Mouse (Mus musculus) forebrain, embryonic 14.5 days (tissue): ENCODE measurements at regions not wholly inside any gene's neighbourhood (a gene's known extent, or its start where the extent isn't known, plus 50 kb on each side); places are given as distances from the start of the nearest gene placed in this dataset.

Experiments
- ATAC-seq: fragments of 200-750 bp; cut with Nextera tagmentation; 2 replicates; pipeline ENCODE4 v1.8.0; 2017; ENCODE audit warnings: mild to moderate bottlenecking, moderate library complexity
- DNase-seq: peaks from one replicate; pipeline ENCODE4 v3.0.0-alpha.2; 2015; ENCODE audit warnings: low spot score
- H3K27ac ChIP-seq: fragments of 300-500 bp; sonication (generic); 2 replicates; pipeline ENCODE4 v1.5.1; 2014; ENCODE audit warnings: low read depth, mild to moderate bottlenecking, control low read depth, low read length, moderate library complexity
- H3K27me3 ChIP-seq: fragments of 300-500 bp; sonication (generic); replicated peaks from 2 replicates; pipeline ENCODE4 v1.6.1; 2014; ENCODE audit warnings: low read length, control low read depth, mixed read lengths; ENCODE audit not compliant: control insufficient read depth, insufficient read depth
- H3K36me3 ChIP-seq: fragments of 300-500 bp; sonication (generic); 2 replicates; pipeline ENCODE4 v1.6.1; 2014; ENCODE audit warnings: low read length, control low read depth; ENCODE audit not compliant: control insufficient read depth, insufficient read depth
- H3K4me1 ChIP-seq: fragments of 300-500 bp; sonication (generic); 2 replicates; pipeline ENCODE4 v1.6.1; 2014; ENCODE audit warnings: antibody characterized with exemption, low read length, control low read depth; ENCODE audit not compliant: control insufficient read depth, insufficient read depth
- H3K4me2 ChIP-seq: fragments of 300-500 bp; sonication (generic); 2 replicates; pipeline ENCODE4 v1.6.1; 2014; ENCODE audit warnings: mild to moderate bottlenecking, control low read depth, low read length
- H3K4me3 ChIP-seq: fragments of 300-500 bp; sonication (generic); 2 replicates; pipeline ENCODE4 v1.5.1; 2014; ENCODE audit warnings: low read depth, low read length, control low read depth
- H3K9ac ChIP-seq: fragments of 300-500 bp; sonication (generic); 2 replicates; pipeline ENCODE4 v1.6.1; 2014; ENCODE audit warnings: mild to moderate bottlenecking, low read length, control low read depth, moderate library complexity
- H3K9me3 ChIP-seq: fragments of 300-500 bp; sonication (generic); replicated peaks from 2 replicates; pipeline ENCODE4 v1.6.1; 2016; ENCODE audit warnings: low read length, control low read depth, mixed read lengths; ENCODE audit not compliant: control insufficient read depth
- WGBS: fragments of 180-500 bp; shearing (Covaris S2); extraction: QIAGEN DNeasy Blood & Tissue Kit; methylation state at CpG from one replicate; pipeline ENCODE4 v1.1.7; 2014; 5-methylcytosine and 5-hydroxymethylcytosine counted together

DNA sequence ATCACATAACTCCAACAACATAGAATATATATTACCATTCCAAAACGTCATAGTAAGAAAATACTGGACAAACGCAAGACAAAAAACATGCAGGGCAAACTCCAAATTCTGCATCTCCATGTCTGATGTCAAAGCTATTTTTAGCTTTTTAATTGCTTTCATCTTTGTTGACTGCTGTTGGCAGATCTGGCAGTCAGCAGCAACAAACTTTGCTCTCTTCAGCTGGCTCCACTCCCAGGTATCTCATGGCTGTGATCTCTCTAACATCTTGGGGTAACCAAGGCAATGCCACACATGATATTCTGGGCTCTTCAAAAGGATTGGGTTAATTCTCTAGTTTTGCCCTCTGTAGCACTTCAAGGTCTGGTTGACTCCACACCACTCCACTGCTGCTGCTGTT is 128.9 kb upstream of the Fst start:
- DNase-seq = peak; percentile 11
- Histone ChIP-seq H3K9me3 (no peaks in the 10 kb centered on the region), H3K4me2 (no peak overlapping the region), H3K36me3 (no peaks in the 10 kb centered on the region), H3K9ac (no peak overlapping the region), H3K4me3 (no peak overlapping the region), H3K27me3 (no peaks in the 10 kb centered on the region), H3K4me1 (no peaks in the 10 kb centered on the region), H3K27ac (no peak overlapping the region)
- no peak for ATAC-seq
- 88% methylated on average over 2 of the region's 2 CpGs for WGBS

- H3K9ac ChIP-seq = no peak overlapping the region
- no peak for ATAC-seq
- no peak overlapping the region for H3K4me2 ChIP-seq
- H3K27ac ChIP-seq = no peak overlapping the region
- no peaks in the 10 kb centered on the region for H3K27me3 ChIP-seq
- H3K4me1 ChIP-seq = no peaks in the 10 kb centered on the region
- H3K9me3 ChIP-seq = no peaks in the 10 kb centered on the region
- WGBS = 80% methylated on average over 13 of the region's 13 CpGs
- DNase-seq = no peak
- H3K4me3 ChIP-seq = no peak overlapping the region
- no peaks in the 10 kb centered on the region for H3K36me3 ChIP-seq
These were observed 144.6 kb upstream of the Fst start for GRCm38 (mm10) chr13:114603341-114603740.

- no peaks in the 10 kb centered on the region for H3K27me3 ChIP-seq
- H3K4me2 ChIP-seq = no peak overlapping the region
- 72% methylated on average over 11 of the region's 11 CpGs for WGBS
- ATAC-seq (no peak), DNase-seq (peak; percentile 38)
- H3K36me3 ChIP-seq = no peaks in the 10 kb centered on the region
- H3K9ac ChIP-seq = no peak overlapping the region
- no peak overlapping the region for H3K27ac ChIP-seq
- H3K4me1 ChIP-seq = no peaks in the 10 kb centered on the region
- no peaks in the 10 kb centered on the region for H3K9me3 ChIP-seq
- no peak overlapping the region for H3K4me3 ChIP-seq
These were observed 145.4 kb upstream of the Fst start for GRCm38 (mm10) chr13:114604037-114604694.

- 92% methylated on average over 1 of the region's 1 CpGs for WGBS
These were observed 155.2 kb upstream of the Fst start for GRCm38 (mm10) chr13:114613909-114614308.

DNA sequence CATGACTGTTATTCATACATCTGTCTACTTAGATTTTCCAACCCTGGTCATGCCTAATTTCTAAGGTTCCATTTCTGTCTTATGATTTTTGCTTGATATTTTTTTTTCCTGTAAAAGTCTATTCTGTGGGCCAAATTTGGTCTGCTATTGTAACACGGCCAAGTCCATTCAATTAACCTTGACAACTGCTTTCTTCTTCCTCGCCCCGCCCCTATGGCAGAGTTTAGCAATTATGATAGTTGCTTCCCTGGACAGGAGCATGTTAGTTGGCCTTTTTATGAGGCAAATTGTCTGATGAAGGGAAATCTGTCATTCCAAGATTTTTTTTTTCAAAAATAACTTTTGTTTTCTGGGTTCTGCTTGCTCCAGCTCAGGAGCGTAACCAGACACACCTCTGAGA is 160.7 kb upstream of the Fst start:
- DNase-seq = no peak
- no peaks in the 10 kb centered on the region for H3K36me3 ChIP-seq
- H3K27me3 ChIP-seq = no peaks in the 10 kb centered on the region
- no peak overlapping the region for H3K4me2 ChIP-seq
- no peak for ATAC-seq
- 90% methylated on average over 4 of the region's 4 CpGs for WGBS
- no peak overlapping the region for H3K4me3 ChIP-seq
- H3K9me3 ChIP-seq = no peaks in the 10 kb centered on the region
- no peak overlapping the region for H3K9ac ChIP-seq
- H3K4me1 ChIP-seq = no peaks in the 10 kb centered on the region
- no peak overlapping the region for H3K27ac ChIP-seq

More at GRCm38 (mm10) chr13:114613909-114614308, 155.2 kb upstream of the Fst start:
- Histone ChIP-seq H3K4me3 (no peak overlapping the region), H3K9ac (no peak overlapping the region), H3K9me3 (no peaks in the 10 kb centered on the region), H3K27me3 (no peaks in the 10 kb centered on the region), H3K4me1 (no peaks in the 10 kb centered on the region), H3K36me3 (no peaks in the 10 kb centered on the region), H3K4me2 (no peak overlapping the region), H3K27ac (no peak overlapping the region)
- no peak for ATAC-seq
- no peak for DNase-seq

GRCm38 (mm10) chr13:114636731-114637130 is 178.0 kb upstream of the Fst start:
- H3K4me1 ChIP-seq = no peaks in the 10 kb centered on the region
- no peak overlapping the region for H3K27ac ChIP-seq
- H3K27me3 ChIP-seq = no peaks in the 10 kb centered on the region
- no peak for DNase-seq
- H3K9me3 ChIP-seq = no peaks in the 10 kb centered on the region
- H3K4me3 ChIP-seq = no peak overlapping the region
- H3K9ac ChIP-seq = no peak overlapping the region
- 97% methylated on average over 4 of the region's 4 CpGs for WGBS
- ATAC-seq = no peak
- no peaks in the 10 kb centered on the region for H3K36me3 ChIP-seq
- H3K4me2 ChIP-seq = no peak overlapping the region

DNA sequence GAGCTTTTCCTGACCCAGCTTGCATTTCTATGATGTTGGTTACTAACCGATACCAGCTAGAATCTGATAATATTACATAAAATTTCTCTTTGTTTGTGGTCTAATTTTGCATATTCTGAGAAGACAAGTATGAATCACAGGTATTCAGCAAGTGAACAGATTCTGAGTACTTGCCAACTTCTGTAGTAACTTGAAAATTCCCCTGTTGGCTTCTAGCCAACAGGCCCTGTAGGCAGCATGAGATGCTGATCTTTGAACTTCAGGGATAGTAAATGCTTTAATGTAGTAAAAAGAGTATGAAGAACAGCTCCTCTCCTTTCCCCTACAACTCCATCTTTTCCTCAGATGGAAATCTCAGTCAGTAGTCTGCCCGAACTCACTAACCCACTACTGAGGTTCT is 178.5 kb upstream of the Mocs2 start:
- no peaks in the 10 kb centered on the region for H3K36me3 ChIP-seq
- no peaks in the 10 kb centered on the region for H3K9me3 ChIP-seq
- ATAC-seq (no peak), DNase-seq (no peak)
- H3K27me3 ChIP-seq = no peaks in the 10 kb centered on the region
- H3K4me3 ChIP-seq = no peak overlapping the region
- H3K27ac ChIP-seq = no peak overlapping the region
- no peak overlapping the region for H3K9ac ChIP-seq
- H3K4me2 ChIP-seq = no peak overlapping the region
- no peaks in the 10 kb centered on the region for H3K4me1 ChIP-seq
- 97% methylated on average over 2 of the region's 2 CpGs for WGBS

DNA sequence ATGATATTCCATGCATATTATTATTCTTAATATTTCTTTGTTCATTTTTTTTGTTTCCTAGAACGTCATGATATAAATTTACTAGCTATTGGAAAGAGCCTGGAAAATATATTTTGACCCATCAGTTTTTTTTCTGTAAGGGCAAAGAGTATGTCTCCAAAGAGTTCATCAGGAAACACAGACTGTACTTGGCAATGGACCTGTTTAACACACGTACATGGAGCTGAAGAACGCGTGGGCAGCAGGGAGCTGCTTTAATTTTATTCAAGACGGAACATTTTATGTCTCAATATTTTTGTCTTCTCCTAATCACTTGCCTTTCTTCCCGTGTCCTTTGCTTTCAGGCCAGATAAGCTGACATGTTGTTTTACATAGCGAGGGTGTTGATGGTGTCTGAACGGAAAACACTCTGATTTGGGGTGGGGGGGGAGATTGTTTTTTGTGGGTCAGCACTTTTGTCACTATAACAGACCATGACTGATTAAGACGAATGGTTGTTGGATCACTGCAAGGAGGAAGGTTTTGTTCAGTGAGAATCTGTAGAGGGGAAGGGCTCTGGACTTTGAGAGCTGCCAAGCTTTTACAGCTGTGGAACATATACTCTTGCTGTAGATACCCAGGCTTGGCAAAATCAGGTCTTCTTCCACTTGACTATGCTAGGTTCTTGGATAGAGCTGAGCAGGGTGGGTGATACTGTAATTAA is 176.2 kb upstream of the Mocs2 start:
- 81% methylated on average over 9 of the region's 9 CpGs for WGBS
- Histone ChIP-seq H3K4me1 (no peaks in the 10 kb centered on the region), H3K4me2 (no peak overlapping the region), H3K27me3 (no peaks in the 10 kb centered on the region), H3K9me3 (no peaks in the 10 kb centered on the region), H3K27ac (no peak overlapping the region), H3K4me3 (no peak overlapping the region), H3K36me3 (no peaks in the 10 kb centered on the region), H3K9ac (no peak overlapping the region)
- DNase-seq = no peak
- no peak for ATAC-seq

DNA sequence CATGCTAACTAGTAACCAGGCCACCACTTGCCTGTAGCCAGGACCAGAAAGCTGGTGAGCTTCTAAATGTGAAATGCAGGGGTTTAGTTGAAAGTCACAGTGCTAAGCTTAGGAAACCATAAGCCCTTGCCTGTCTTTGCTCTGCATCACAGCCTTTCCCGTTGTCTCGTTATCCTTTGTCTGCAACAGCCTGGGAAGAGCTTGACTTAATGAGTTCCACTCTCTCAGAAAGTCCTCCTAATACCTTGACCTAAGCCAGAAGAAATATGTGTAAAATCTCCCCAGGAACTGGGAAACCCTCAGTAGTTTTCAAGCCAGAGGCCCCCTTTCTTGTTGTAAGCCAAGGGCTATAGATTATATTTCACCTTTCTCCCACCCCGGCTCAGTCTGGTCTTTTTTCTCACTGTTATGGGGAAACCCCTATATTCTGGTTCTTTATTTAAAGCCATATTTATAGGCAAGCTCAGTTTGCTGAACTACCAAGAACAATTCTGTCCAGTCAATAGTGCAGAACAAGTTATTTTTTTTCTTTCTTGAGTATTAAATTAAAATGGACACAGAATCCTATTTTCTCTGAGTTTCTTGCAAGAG is 175.0 kb upstream of the Mocs2 start:
- WGBS = 24% methylated on average over 3 of the region's 3 CpGs

More for the DNA sequence above, 175.0 kb upstream of the Mocs2 start:
- Histone ChIP-seq H3K27me3 (no peaks in the 10 kb centered on the region), H3K27ac (no peak overlapping the region), H3K9me3 (no peaks in the 10 kb centered on the region), H3K4me2 (no peak overlapping the region), H3K4me3 (no peak overlapping the region), H3K36me3 (no peaks in the 10 kb centered on the region), H3K4me1 (no peaks in the 10 kb centered on the region), H3K9ac (no peak overlapping the region)
- ATAC-seq = peak; percentile 46; the same call in 1 of the 2 replicates
- DNase-seq = peak; percentile 19
